Mouse (Mus musculus) stomach, postnatal 0 days (tissue): Measurements from ENCODE around the gene 2700081O15Rik. TPM values are rescaled to one million over a fixed set of nuclear protein-coding genes. Genes with fewer than 3 reads are reported as not detected.
A peak's percentile ranks its signal among the peaks of the same experiment; 100 is the strongest.
"Not testable (repeated sequence)": the region's sequence is repeated elsewhere in the genome, so short reads cannot be mapped to it uniquely, and the experiment has no call there.

Experiments
- ATAC-seq: fragments of 200-750 bp; cut with Nextera tagmentation; 2 replicates; pipeline ENCODE4 v1.8.0; 2017; ENCODE audit not compliant: low FRiP score, low TSS enrichment
- DNase-seq: peaks from one replicate; pipeline ENCODE4 v3.0.0-alpha.2; 2016; ENCODE audit warnings: low spot score
- H3K27ac ChIP-seq: fragments of 300-500 bp; sonication (generic); replicated peaks from 2 replicates; pipeline ENCODE4 v1.5.1; 2014; ENCODE audit warnings: mild to moderate bottlenecking, control low read depth
- H3K27me3 ChIP-seq: fragments of 300-500 bp; sonication (generic); 2 replicates; pipeline ENCODE4 v1.6.1; 2014; ENCODE audit warnings: low read length; ENCODE audit not compliant: control insufficient read depth, insufficient read depth
- H3K36me3 ChIP-seq: fragments of 300-500 bp; sonication (generic); 2 replicates; pipeline ENCODE4 v1.6.1; 2014; ENCODE audit warnings: low read length, mixed read lengths; ENCODE audit not compliant: control insufficient read depth, insufficient read depth
- H3K4me1 ChIP-seq: fragments of 300-500 bp; sonication (generic); replicated peaks from 2 replicates; pipeline ENCODE4 v1.6.1; 2014; ENCODE audit warnings: antibody characterized with exemption; ENCODE audit not compliant: control insufficient read depth, insufficient read depth
- H3K4me2 ChIP-seq: fragments of 300-500 bp; sonication (generic); replicated peaks from 2 replicates; pipeline ENCODE4 v1.6.1; 2014; ENCODE audit warnings: low read depth, mild to moderate bottlenecking, control low read depth, moderate library complexity
- H3K4me3 ChIP-seq: fragments of 300-500 bp; sonication (generic); 2 replicates; pipeline ENCODE4 v1.5.1; 2014; ENCODE audit warnings: low read depth, low read length, control low read depth
- H3K9ac ChIP-seq: fragments of 300-500 bp; sonication (generic); 2 replicates; pipeline ENCODE4 v1.6.1; 2014; ENCODE audit warnings: mild to moderate bottlenecking, low read length, control low read depth, mixed read lengths
- H3K9me3 ChIP-seq: fragments of 300-500 bp; sonication (generic); 2 replicates; pipeline ENCODE4 v1.6.1; 2016; ENCODE audit warnings: low read length; ENCODE audit not compliant: control insufficient read depth
- CTCF ChIP-seq: IDR thresholded peaks from 2 replicates; pipeline ENCODE4 v1.5.1; 2016; ENCODE audit warnings: antibody characterized with exemption, low read depth, mild to moderate bottlenecking, moderate library complexity
- EP300 ChIP-seq: optimal IDR thresholded peaks from 2 replicates; pipeline ENCODE3; 2016; ENCODE audit warnings: antibody characterized with exemption
- WGBS: fragments of 180-500 bp; shearing (Covaris S2); extraction: QIAGEN DNeasy Blood & Tissue Kit; methylation state at CpG from one replicate; pipeline ENCODE4 v1.1.7; 2014; 5-methylcytosine and 5-hydroxymethylcytosine counted together
- polyA plus RNA-seq: library from polyadenylated mRNA; unstranded; fragments of >200 nt; fragmentation: Nextera tagmentation; extraction: Ambion mirVana; gene quantifications from 2 replicates; pipeline ENCODE4 v1.2.1, GENCODE M21; 2015

2700081O15Rik gene
- polyA plus RNA-seq, 1 experiment from 2014 or later = 2.6 TPM

GRCm38 (mm10) chr19:7382248-7382902 is 35.0 kb upstream of the 2700081O15Rik start:
- no peaks in the 10 kb centered on the region; the same call in 1 of the 2 replicates for H3K36me3 ChIP-seq
- DNase-seq (peak; percentile 72), ATAC-seq (peak; percentile 49)
- no peaks in the 10 kb centered on the region for H3K27me3 ChIP-seq
- no peaks in the 10 kb centered on the region for H3K4me1 ChIP-seq
- H3K4me2 ChIP-seq = peak overlapping the region; percentile 85
- H3K4me3 ChIP-seq = peak overlapping the region; percentile 89
- H3K27ac ChIP-seq = peak overlapping the region; percentile 95
- H3K9ac ChIP-seq = peak overlapping the region; percentile 93
- no peaks in the 10 kb centered on the region for H3K9me3 ChIP-seq
- TF ChIP-seq CTCF = peak; percentile 24
- no peak for TF ChIP-seq EP300
- under 1% methylated on average over 55 of the region's 60 CpGs for WGBS

- Histone ChIP-seq H3K9me3 (no peaks in the 10 kb centered on the region), H3K9ac (peak within 1 kb of the TSS; percentile 93), H3K27ac (peak within 1 kb of the TSS; percentile 95), H3K4me3 (peak within 1 kb of the TSS; percentile 89), H3K4me1 (no peaks in the 10 kb centered on the region), H3K36me3 (no peaks in the 10 kb centered on the region; the same call in 1 of the 2 replicates), H3K4me2 (peak within 1 kb of the TSS; percentile 85), H3K27me3 (no peaks in the 10 kb centered on the region)
- no peak for TF ChIP-seq EP300
- TF ChIP-seq CTCF = peak; percentile 12; the same call in 1 of the 2 replicates
- peak; percentile 98 for DNase-seq
- ATAC-seq = peak; percentile 99
- WGBS = 1% methylated on average over 47 of the region's 52 CpGs
Measured at GRCm38 (mm10) chr19:7382903-7383865, 34.2 kb upstream of the 2700081O15Rik start, which contains the start of gene Spindoc. Gene Spindoc, minus strand, starts transcription at chr19:7382994.

GRCm38 (mm10) chr19:7386042-7386441 is 31.4 kb upstream of the 2700081O15Rik start:
- Histone ChIP-seq H3K9ac (no peak overlapping the region), H3K9me3 (no peaks in the 10 kb centered on the region), H3K4me2 (no peak overlapping the region), H3K27me3 (no peaks in the 10 kb centered on the region), H3K36me3 (no peaks in the 10 kb centered on the region), H3K4me1 (no peaks in the 10 kb centered on the region), H3K4me3 (no peak overlapping the region), H3K27ac (no peak overlapping the region)
- no peak for TF ChIP-seq EP300
- TF ChIP-seq CTCF = no peak
- no peak for ATAC-seq
- 69% methylated on average over 2 of the region's 2 CpGs for WGBS
- no peak for DNase-seq

- Histone ChIP-seq H3K4me1 (no peaks in the 10 kb centered on the region), H3K4me2 (no peak overlapping the region), H3K27ac (no peak overlapping the region), H3K36me3 (no peaks in the 10 kb centered on the region), H3K9me3 (no peaks in the 10 kb centered on the region), H3K27me3 (no peaks in the 10 kb centered on the region), H3K4me3 (no peak overlapping the region), H3K9ac (no peak overlapping the region)
- no peak for TF ChIP-seq EP300
- no peak for TF ChIP-seq CTCF
- DNase-seq = no peak
- no peak for ATAC-seq
- 83% methylated on average over 5 of the region's 6 CpGs for WGBS
Measured at GRCm38 (mm10) chr19:7388488-7388887, 28.9 kb upstream of the 2700081O15Rik start.

- 43% methylated on average over 9 of the region's 10 CpGs for WGBS
- H3K27ac ChIP-seq, H3K9ac ChIP-seq, H3K9me3 ChIP-seq, H3K27me3 ChIP-seq, H3K36me3 ChIP-seq, H3K4me2 ChIP-seq, H3K4me1 ChIP-seq, H3K4me3 ChIP-seq: not testable (repeated sequence)
- peak; percentile 63 for TF ChIP-seq CTCF
- DNase-seq = peak; percentile 41
- peak; percentile 36; the same call in 1 of the 2 replicates for ATAC-seq
Measured at GRCm38 (mm10) chr19:7396867-7397826, 20.3 kb upstream of the 2700081O15Rik start.

- ATAC-seq, H3K4me3 ChIP-seq, H3K4me2 ChIP-seq: not testable (repeated sequence)
Measured at GRCm38 (mm10) chr19:7398898-7399297, 18.5 kb upstream of the 2700081O15Rik start.

More at GRCm38 (mm10) chr19:7398898-7399297, 18.5 kb upstream of the 2700081O15Rik start:
- not testable (repeated sequence) for H3K4me1 ChIP-seq, DNase-seq, H3K9ac ChIP-seq, H3K9me3 ChIP-seq, H3K27me3 ChIP-seq, H3K36me3 ChIP-seq, H3K27ac ChIP-seq
- 35% methylated on average over 24 of the region's 24 CpGs for WGBS
